Mouse (Mus musculus): ENCODE measurements around the gene C1qa.

DNA sequence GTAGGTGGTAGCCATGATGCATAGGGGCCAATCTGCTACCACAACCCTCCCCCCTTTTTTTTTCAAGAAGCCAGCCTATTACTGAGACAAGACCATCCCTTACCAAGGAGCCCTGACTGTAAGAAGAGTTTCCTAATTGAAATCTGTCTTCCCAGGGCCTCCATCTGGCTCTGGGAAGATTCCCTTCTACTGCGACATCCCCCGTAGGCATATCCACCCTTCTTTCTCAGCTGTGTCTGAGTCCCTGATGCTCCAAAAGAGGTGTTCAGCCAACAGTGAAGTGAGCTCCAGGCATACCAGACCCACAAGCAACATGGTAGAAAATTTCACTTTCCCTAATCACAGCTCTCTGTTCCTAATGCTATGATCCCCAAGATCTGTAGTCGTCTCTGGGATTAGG lies 20.9 kb upstream of the C1qa start:
- TF ChIP-seq POLR2A (IDR thresholded peaks at IDR 0.05; ENCODE audit: borderline replicate concordance, control insufficient read depth, low read depth, low read length), result no peak
- no peak for TF ChIP-seq CTCF (IDR thresholded peaks at IDR 0.05; ENCODE audit: control insufficient read depth, insufficient read depth, low read length)
